Mouse (Mus musculus) heart, adult 2 months (tissue): Measurements from ENCODE around the gene Rnf146.

Source experiments
- CTCF ChIP-seq: fragments of 200-600 bp; IDR thresholded peaks from 2 replicates; pipeline ENCODE4 v1.8.1; 2022; ENCODE audit warnings: antibody characterized with exemption, mild to moderate bottlenecking, moderate library complexity
- POLR2A ChIP-seq: fragments of 200-500 bp; IDR thresholded peaks from 2 replicates; pipeline ENCODE4 v1.6.1; 2011; ENCODE audit warnings: mild to moderate bottlenecking, low read depth, low read length, control low read depth; ENCODE audit not compliant: insufficient read depth

GRCm38 (mm10) chr10:29361095-29361463 lies 1.2 kb downstream of the Rnf146 start:
- no peak for TF ChIP-seq POLR2A
- TF ChIP-seq CTCF, result no peak
